Mouse (Mus musculus) CD8-positive naive resting alpha-beta T cell, adult 2 months (primary cell): Measurements from ENCODE around the gene Pck2.

Experiments
- DNase-seq, 2 experiments: peaks; one replicate each; pipeline ENCODE4 v3.0.0; 2022; ENCODE audit warnings: low read depth in 2 of 2, low spot score in 2 of 2

Pck2 gene

GRCm38 (mm10) chr14:55526674-55527073, 13.4 kb upstream of the Pck2 start:
- DNase-seq, result no peak

- peak; percentile 19 to 32 for DNase-seq
Measured at GRCm38 (mm10) chr14:55527940-55528339, 12.1 kb upstream of the Pck2 start.

- DNase-seq, result peak in 1 of 2 experiments; percentile 10
Measured at GRCm38 (mm10) chr14:55536116-55536745, 3.8 kb upstream of the Pck2 start.

GRCm38 (mm10) chr14:55540787-55541321, 788 bp downstream of the Pck2 start:
- DNase-seq, result peak; percentile 20 to 53

- no peak for DNase-seq
Measured at GRCm38 (mm10) chr14:55542268-55542667, 2.2 kb downstream of the Pck2 start.

- no peak for DNase-seq
Measured at GRCm38 (mm10) chr14:55544334-55544733, 4.3 kb downstream of the Pck2 start.

- no peak for DNase-seq
Measured at GRCm38 (mm10) chr14:55550191-55550590, 10.1 kb downstream of the Pck2 start.

- no peak for DNase-seq
Measured at GRCm38 (mm10) chr14:55551347-55551746, 11.3 kb downstream of the Pck2 start.

GRCm38 (mm10) chr14:55551794-55552193, 11.7 kb downstream of the Pck2 start:
- no peak for DNase-seq

- DNase-seq, result no peak
Measured at GRCm38 (mm10) chr14:55554635-55555034, 14.6 kb downstream of the Pck2 start.

GRCm38 (mm10) chr14:55555788-55556187, 15.7 kb downstream of the Pck2 start:
- no peak for DNase-seq

- DNase-seq, result peak; percentile 51 to 68
Measured at GRCm38 (mm10) chr14:55557003-55557402, 16.9 kb downstream of the Pck2 start.

- DNase-seq, result no peak
Measured at GRCm38 (mm10) chr14:55557587-55557986, 17.5 kb downstream of the Pck2 start.

GRCm38 (mm10) chr14:55558740-55559448, 18.8 kb downstream of the Pck2 start:
- no peak for DNase-seq

- peak; percentile 68 to 77 for DNase-seq
Measured at GRCm38 (mm10) chr14:55559799-55560201, 19.7 kb downstream of the Pck2 start, which contains the start of gene Dcaf11. Gene Dcaf11, plus strand, starts transcription at chr14:55560006.

GRCm38 (mm10) chr14:55560202-55561073, 20.4 kb downstream of the Pck2 start, which contains the start of gene A730061H03Rik:
Gene A730061H03Rik, minus strand, starts transcription at chr14:55560406.
- peak; percentile 96 to 98 for DNase-seq

GRCm38 (mm10) chr14:55561860-55562259, 21.8 kb downstream of the Pck2 start:
- DNase-seq, result no peak

GRCm38 (mm10) chr14:55563249-55563648, 23.2 kb downstream of the Pck2 start:
- no peak for DNase-seq

- no peak for DNase-seq
Measured at GRCm38 (mm10) chr14:55565748-55566147, 25.7 kb downstream of the Pck2 start.

- DNase-seq, result no peak
Measured at GRCm38 (mm10) chr14:55567496-55567895, 27.4 kb downstream of the Pck2 start.

GRCm38 (mm10) chr14:55570588-55570987, 30.5 kb downstream of the Pck2 start:
- no peak for DNase-seq
